Mouse (Mus musculus) liver, embryonic 16.5 days (tissue): Measurements from ENCODE around the gene Nfya. TPM values are rescaled to one million over a fixed set of nuclear protein-coding genes. Genes with fewer than 3 reads are reported as not detected.
"Not testable (repeated sequence)": the region's sequence is repeated elsewhere in the genome, so short reads cannot be mapped to it uniquely, and the experiment has no call there.

ENCODE experiments used
- ATAC-seq: fragments of 200-750 bp; cut with Nextera tagmentation; 2 replicates; pipeline ENCODE4 v1.8.0; 2017; ENCODE audit warnings: low read depth, mild to moderate bottlenecking, moderate number of reproducible peaks, moderate library complexity
- H3K27ac ChIP-seq: fragments of 300-500 bp; sonication (generic); 2 replicates; pipeline ENCODE4 v1.5.1; 2014; ENCODE audit warnings: mild to moderate bottlenecking, low read length
- H3K27me3 ChIP-seq: fragments of 300-500 bp; sonication (generic); 2 replicates; pipeline ENCODE4 v1.6.1; 2014; ENCODE audit warnings: low read depth, low read length, mixed read lengths; ENCODE audit not compliant: control insufficient read depth, insufficient read depth
- H3K36me3 ChIP-seq: fragments of 300-500 bp; sonication (generic); 2 replicates; pipeline ENCODE4 v1.6.1; 2014; ENCODE audit warnings: mild to moderate bottlenecking; ENCODE audit not compliant: control insufficient read depth, insufficient read depth
- H3K4me1 ChIP-seq: fragments of 300-500 bp; sonication (generic); 2 replicates; pipeline ENCODE4 v1.6.1; 2014; ENCODE audit warnings: low read depth, low read length, mixed read lengths; ENCODE audit not compliant: control insufficient read depth
- H3K4me2 ChIP-seq: fragments of 300-500 bp; sonication (generic); 2 replicates; pipeline ENCODE4 v1.6.1; 2014; ENCODE audit warnings: low read depth, low read length, mixed read lengths
- H3K4me3 ChIP-seq: fragments of 300-500 bp; sonication (generic); 2 replicates; pipeline ENCODE4 v1.5.1; 2014; ENCODE audit warnings: low read depth, mild to moderate bottlenecking, low read length
- H3K9ac ChIP-seq: fragments of 300-500 bp; sonication (generic); 2 replicates; pipeline ENCODE4 v1.6.1; 2014; ENCODE audit warnings: low read depth, low read length
- H3K9me3 ChIP-seq: fragments of 300-500 bp; sonication (generic); replicated peaks from 2 replicates; pipeline ENCODE4 v1.6.1; 2016; ENCODE audit warnings: low read length; ENCODE audit not compliant: control insufficient read depth
- WGBS: fragments of 180-500 bp; shearing (Covaris S2); extraction: QIAGEN DNeasy Blood & Tissue Kit; methylation state at CpG from one replicate; pipeline ENCODE4 v1.1.7; 2014; ENCODE audit not compliant: insufficient replicate concordance; 5-methylcytosine and 5-hydroxymethylcytosine counted together
- polyA plus RNA-seq: library from polyadenylated mRNA; unstranded; fragments of >200 nt; fragmentation: Nextera tagmentation; extraction: Ambion mirVana; gene quantifications from 2 replicates; pipeline ENCODE4 v1.2.1, GENCODE M21; 2015

Nfya gene
- polyA plus RNA-seq, 1 experiment from 2014 or later: 7.0 TPM

- H3K4me2 ChIP-seq: no peak overlapping the region
- peak; percentile 32; the same call in 1 of the 2 replicates for ATAC-seq
- no peak overlapping the region for H3K4me3 ChIP-seq
- H3K36me3 ChIP-seq: no peaks in the 10 kb centered on the region
- no peaks in the 10 kb centered on the region for H3K27me3 ChIP-seq
- peaks cover 6% of the 10 kb centered on the region for H3K4me1 ChIP-seq
- 29% methylated on average over 6 of the region's 6 CpGs for WGBS
- no peak overlapping the region for H3K9ac ChIP-seq
- H3K9me3 ChIP-seq: no peaks in the 10 kb centered on the region
- no peak overlapping the region for H3K27ac ChIP-seq
These were observed 46.2 kb downstream of the Nfya start for GRCm38 (mm10) chr17:48363421-48363965.

GRCm38 (mm10) chr17:48362966-48363365 is 46.7 kb downstream of the Nfya start:
- Histone ChIP-seq H3K27ac (no peak overlapping the region), H3K4me1 (peaks cover 6% of the 10 kb centered on the region), H3K4me2 (no peak overlapping the region), H3K9me3 (no peaks in the 10 kb centered on the region), H3K4me3 (no peak overlapping the region), H3K27me3 (no peaks in the 10 kb centered on the region), H3K9ac (no peak overlapping the region), H3K36me3 (no peaks in the 10 kb centered on the region)
- ATAC-seq: no peak
- 75% methylated on average over 8 of the region's 8 CpGs for WGBS

GRCm38 (mm10) chr17:48362346-48362745 is 47.4 kb downstream of the Nfya start:
- no peak overlapping the region for H3K4me3 ChIP-seq
- no peak for ATAC-seq
- no peaks in the 10 kb centered on the region for H3K9me3 ChIP-seq
- no peak overlapping the region for H3K4me2 ChIP-seq
- H3K36me3 ChIP-seq: no peaks in the 10 kb centered on the region
- WGBS: 52% methylated on average over 3 of the region's 3 CpGs
- no peaks in the 10 kb centered on the region for H3K27me3 ChIP-seq
- H3K9ac ChIP-seq: no peak overlapping the region
- peaks cover 6% of the 10 kb centered on the region for H3K4me1 ChIP-seq
- no peak overlapping the region for H3K27ac ChIP-seq

- no peak overlapping the region for H3K4me3 ChIP-seq
- H3K9ac ChIP-seq: no peak overlapping the region
- peak; percentile 45; the same call in 1 of the 2 replicates for ATAC-seq
- no peak overlapping the region for H3K27ac ChIP-seq
- peaks cover 6% of the 10 kb centered on the region for H3K4me1 ChIP-seq
- no peaks in the 10 kb centered on the region for H3K27me3 ChIP-seq
- H3K9me3 ChIP-seq: no peaks in the 10 kb centered on the region
- H3K4me2 ChIP-seq: no peak overlapping the region
- WGBS: 18% methylated on average over 4 of the region's 4 CpGs
- H3K36me3 ChIP-seq: no peaks in the 10 kb centered on the region
These were observed 49.2 kb downstream of the Nfya start for GRCm38 (mm10) chr17:48360462-48360861.

GRCm38 (mm10) chr17:48359616-48360015 is 50.1 kb downstream of the Nfya start, which contains the start of gene Treml1:
Gene Treml1 (plus strand): TSS chr17:48359916.
- no peak within 1 kb of the TSS for H3K27ac ChIP-seq
- H3K4me3 ChIP-seq: no peak within 1 kb of the TSS
- no peaks in the 10 kb centered on the region for H3K27me3 ChIP-seq
- peaks cover 6% of the 10 kb centered on the region for H3K4me1 ChIP-seq
- H3K36me3 ChIP-seq: no peaks in the 10 kb centered on the region
- ATAC-seq: no peak
- WGBS: 27% methylated on average over 7 of the region's 7 CpGs
- H3K9me3 ChIP-seq: no peaks in the 10 kb centered on the region
- H3K4me2 ChIP-seq: no peak within 1 kb of the TSS
- no peak within 1 kb of the TSS for H3K9ac ChIP-seq

- H3K9ac ChIP-seq: no peak overlapping the region
- WGBS: 26% methylated on average over 2 of the region's 2 CpGs
- no peak for ATAC-seq
These were observed 51.8 kb downstream of the Nfya start for GRCm38 (mm10) chr17:48357892-48358291.

GRCm38 (mm10) chr17:48355822-48356221 is 53.9 kb downstream of the Nfya start:
- no peaks in the 10 kb centered on the region for H3K27me3 ChIP-seq
- no peaks in the 10 kb centered on the region for H3K9me3 ChIP-seq
- no peak overlapping the region for H3K9ac ChIP-seq
- H3K4me2 ChIP-seq: no peak overlapping the region
- no peak overlapping the region for H3K4me3 ChIP-seq
- H3K36me3 ChIP-seq: no peaks in the 10 kb centered on the region
- H3K4me1 ChIP-seq: peaks cover 6% of the 10 kb centered on the region
- H3K27ac ChIP-seq: no peak overlapping the region
- 70% methylated on average over 3 of the region's 3 CpGs for WGBS
- ATAC-seq: no peak

More at GRCm38 (mm10) chr17:48357892-48358291, 51.8 kb downstream of the Nfya start:
- no peak overlapping the region for H3K27ac ChIP-seq
- H3K36me3 ChIP-seq: no peaks in the 10 kb centered on the region
- no peak overlapping the region for H3K4me2 ChIP-seq
- no peaks in the 10 kb centered on the region for H3K27me3 ChIP-seq
- H3K9me3 ChIP-seq: no peaks in the 10 kb centered on the region
- H3K4me1 ChIP-seq: peaks cover 6% of the 10 kb centered on the region
- no peak overlapping the region for H3K4me3 ChIP-seq

GRCm38 (mm10) chr17:48352976-48353375 is 56.7 kb downstream of the Nfya start:
- not testable (repeated sequence) for H3K4me3 ChIP-seq, H3K36me3 ChIP-seq, H3K27ac ChIP-seq, ATAC-seq, H3K9ac ChIP-seq, H3K27me3 ChIP-seq, H3K9me3 ChIP-seq, H3K4me1 ChIP-seq, H3K4me2 ChIP-seq
- WGBS: 74% methylated on average over 7 of the region's 7 CpGs

GRCm38 (mm10) chr17:48350681-48351193 is 59.0 kb downstream of the Nfya start:
- Histone ChIP-seq H3K9me3 (no peaks in the 10 kb centered on the region), H3K27me3 (no peaks in the 10 kb centered on the region), H3K27ac (no peak overlapping the region), H3K4me3 (no peak overlapping the region), H3K4me2 (no peak overlapping the region), H3K9ac (no peak overlapping the region), H3K4me1 (no peaks in the 10 kb centered on the region), H3K36me3 (no peaks in the 10 kb centered on the region)
- no peak for ATAC-seq
- 63% methylated on average over 5 of the region's 5 CpGs for WGBS
